Mouse (Mus musculus): ENCODE measurements around the gene Itsn2.

GRCm38 (mm10) chr12:4732332-4732731, 139.9 kb downstream of the Itsn2 start:
- no peak for TF ChIP-seq CTCF (IDR thresholded peaks at IDR 0.05; ENCODE audit: low read depth)
- TF ChIP-seq EP300 (optimal IDR thresholded peaks at IDR 0.05): no peak

Data from stomach, postnatal 0 days (tissue).